Mouse (Mus musculus) CH12.LX (cell line): ENCODE results near the gene Pick1. TPM values are rescaled to one million over a fixed set of nuclear protein-coding genes. Genes with fewer than 3 reads are reported as not detected.

Source experiments
- DNase-seq: peaks from one replicate; pipeline ENCODE4 v3.0.0-alpha.2; 2013; ENCODE audit errors: extremely low read depth
- H3K27ac ChIP-seq: 2 replicates; pipeline ENCODE4 v1.5.1; 2012; ENCODE audit warnings: low read depth, mild to moderate bottlenecking, control low read depth, moderate library complexity; ENCODE audit not compliant: insufficient read depth
- H3K27me3 ChIP-seq: replicated peaks from 2 replicates; pipeline ENCODE3; 2012; ENCODE audit warnings: inconsistent platforms
- H3K36me3 ChIP-seq, 2 experiments: replicated peaks in 1 of 2; 2 replicates each; pipeline versions ENCODE3 to v1.6.1; 2012; ENCODE audit warnings: inconsistent platforms in 1 of 2, low read length in 1 of 2, mild to moderate bottlenecking in 1 of 2, mixed read lengths in 1 of 2, moderate library complexity in 1 of 2; ENCODE audit not compliant: control insufficient read depth in 1 of 2, insufficient read depth in 1 of 2
- H3K4me1 ChIP-seq, 2 experiments: 2 replicates each; pipeline ENCODE4 v1.6.1; 2012; ENCODE audit warnings: inconsistent platforms in 1 of 2, moderate library complexity in 1 of 2; ENCODE audit not compliant: insufficient read depth in 2 of 2, control insufficient read depth in 1 of 2
- H3K4me2 ChIP-seq: 2 replicates; pipeline ENCODE4 v1.6.1; 2012; ENCODE audit warnings: low read depth, mild to moderate bottlenecking, control low read depth; ENCODE audit not compliant: poor library complexity, insufficient read depth, severe bottlenecking
- H3K4me3 ChIP-seq, 3 experiments: fragments of 150-350 bp in 1 of 3; sonication (generic) in 1 of 3; replicated peaks in 1 of 3; 2 replicates each; pipeline versions ENCODE3 to v1.5.1; 2011 to 2012; ENCODE audit warnings: low read depth in 2 of 3, low read length in 2 of 3, mild to moderate bottlenecking in 2 of 3, moderate library complexity in 2 of 3, control low read depth in 1 of 3, improper control_type of control experiment in 1 of 3, inconsistent platforms in 1 of 3, mixed read lengths in 1 of 3; ENCODE audit not compliant: poor library complexity in 1 of 3
- H3K79me2 ChIP-seq: replicated peaks from 2 replicates; pipeline ENCODE4 v1.6.1; 2012; ENCODE audit warnings: mild to moderate bottlenecking, moderate library complexity; ENCODE audit not compliant: control insufficient read depth, poor library complexity, insufficient read depth, severe bottlenecking; ENCODE audit errors: extremely low read depth
- H3K9ac ChIP-seq: 2 replicates; pipeline ENCODE4 v1.6.1; 2012; ENCODE audit warnings: low read depth, mild to moderate bottlenecking, control low read depth, moderate library complexity; ENCODE audit not compliant: insufficient read depth
- H3K9me3 ChIP-seq: replicated peaks from 2 replicates; pipeline ENCODE3; 2012; ENCODE audit warnings: low read length, inconsistent platforms, mixed read lengths
- BHLHE40 ChIP-seq: IDR thresholded peaks from 2 replicates; pipeline ENCODE4 v1.6.1; 2011; ENCODE audit warnings: mild to moderate bottlenecking, low read depth, low read length, improper control_type of control experiment
- E2F4 ChIP-seq: IDR thresholded peaks from 2 replicates; pipeline ENCODE4 v1.6.1; 2011; ENCODE audit warnings: low read depth, low read length, improper control_type of control experiment; ENCODE audit not compliant: insufficient replicate concordance
- EP300 ChIP-seq: IDR thresholded peaks from 2 replicates; pipeline ENCODE4 v1.6.1; 2011; ENCODE audit warnings: low read length, improper control_type of control experiment
- ETS1 ChIP-seq: conservative IDR thresholded peaks from 2 replicates; pipeline ENCODE4 v1.6.1; 2012; ENCODE audit warnings: low read depth, mild to moderate bottlenecking, inconsistent platforms, low read length, improper control_type of control experiment, moderate library complexity
- GABPA ChIP-seq: IDR thresholded peaks from 2 replicates; pipeline ENCODE4 v1.6.1; 2012; ENCODE audit warnings: low read depth, low read length, improper control_type of control experiment, inconsistent platforms; ENCODE audit not compliant: insufficient replicate concordance
- JUN ChIP-seq: IDR thresholded peaks from 2 replicates; pipeline ENCODE4 v1.6.1; 2011; ENCODE audit warnings: low read depth, mild to moderate bottlenecking, low read length, improper control_type of control experiment, moderate library complexity; ENCODE audit not compliant: insufficient read depth
- MAFK ChIP-seq: IDR thresholded peaks from 2 replicates; pipeline ENCODE4 v1.6.1; 2011; ENCODE audit warnings: low read length, improper control_type of control experiment; ENCODE audit not compliant: insufficient replicate concordance
- MAX ChIP-seq: IDR thresholded peaks from 2 replicates; pipeline ENCODE4 v1.6.1; 2011; ENCODE audit warnings: low read length, improper control_type of control experiment
- MEF2A ChIP-seq: IDR thresholded peaks from 2 replicates; pipeline ENCODE4 v1.6.1; 2014; ENCODE audit warnings: low read depth, mild to moderate bottlenecking, inconsistent platforms, low read length, improper control_type of control experiment, borderline replicate concordance
- MXI1 ChIP-seq: IDR thresholded peaks from 2 replicates; pipeline ENCODE4 v1.6.1; 2011; ENCODE audit warnings: mild to moderate bottlenecking, low read depth, low read length, improper control_type of control experiment
- MYC ChIP-seq: IDR thresholded peaks from 2 replicates; pipeline ENCODE4 v1.6.1; 2011; ENCODE audit warnings: low read depth, mild to moderate bottlenecking, improper control_type of control experiment, low read length
- POLR2A ChIP-seq: IDR thresholded peaks from 2 replicates; pipeline ENCODE4 v1.6.1; 2011; ENCODE audit warnings: low read depth, mild to moderate bottlenecking, improper control_type of control experiment, low read length
- POLR2AphosphoS2 ChIP-seq: IDR thresholded peaks from 2 replicates; pipeline ENCODE4 v1.6.1; 2011; ENCODE audit warnings: low read depth, low read length, improper control_type of control experiment
- RAD21 ChIP-seq: IDR thresholded peaks from 2 replicates; pipeline ENCODE4 v1.6.1; 2011; ENCODE audit warnings: low read depth, mild to moderate bottlenecking, low read length, improper control_type of control experiment, moderate library complexity
- RCOR1 ChIP-seq: conservative IDR thresholded peaks from 2 replicates; pipeline ENCODE4 v1.6.1; 2012; ENCODE audit warnings: low read depth, mild to moderate bottlenecking, inconsistent platforms, low read length, improper control_type of control experiment
- SIN3A ChIP-seq: IDR thresholded peaks from 2 replicates; pipeline ENCODE4 v1.6.1; 2012; ENCODE audit warnings: low read length, improper control_type of control experiment, inconsistent platforms
- TBP ChIP-seq: conservative IDR thresholded peaks from 2 replicates; pipeline ENCODE4 v1.6.1; 2011; ENCODE audit warnings: low read depth, low read length, improper control_type of control experiment
- TCF12 ChIP-seq: IDR thresholded peaks from 2 replicates; pipeline ENCODE4 v1.6.1; 2014; ENCODE audit warnings: low read depth, mild to moderate bottlenecking, inconsistent platforms, low read length, improper control_type of control experiment
- UBTF ChIP-seq: IDR thresholded peaks from 2 replicates; pipeline ENCODE4 v1.6.1; 2012; ENCODE audit warnings: low read depth, mild to moderate bottlenecking, inconsistent platforms, low read length, improper control_type of control experiment, moderate library complexity
- USF1 ChIP-seq: IDR thresholded peaks from 2 replicates; pipeline ENCODE4 v1.6.1; 2014; ENCODE audit warnings: low read depth, mild to moderate bottlenecking, inconsistent platforms, low read length, improper control_type of control experiment
- ZKSCAN1 ChIP-seq: IDR thresholded peaks from 2 replicates; pipeline ENCODE4 v1.6.1; 2012; ENCODE audit warnings: low read depth, inconsistent platforms, low read length, improper control_type of control experiment, borderline replicate concordance
- dilution Hi-C: fragments of 300-500 bp; cut with MboI; formaldehyde crosslinking; loops from 2 replicates; pipeline ENCODE4 v1.14.3; 2020; ENCODE audit warnings: low sequenced_read_pairs; ENCODE audit not compliant: extremely low pct_unique_long_range_greater_than_20kb, extremely low pct_ligation_motif_present
- in situ Hi-C: fragments of 300-500 bp; cut with MboI; formaldehyde crosslinking; loops from 3 replicates; pipeline ENCODE4 v1.14.3; 2019; ENCODE audit warnings: low sequenced_read_pairs, low pct_ligation_motif_present, low pct_unique_long_range_greater_than_20kb, mixed read lengths
- polyA plus RNA-seq: library from polyadenylated mRNA; unstranded; fragments of >175 nt; gene quantifications from 2 replicates; pipeline ENCODE4 v1.2.1, GENCODE M21; 2012; ENCODE audit warnings: low read depth; ENCODE audit not compliant: insufficient read length
- total RNA-seq, 2 experiments: library from RNA; depleted of rRNA; stranded (reverse); fragments of 300-350 nt in 1 of 2; fragments of >200 nt in 1 of 2; gene quantifications; 2 replicates each; pipeline ENCODE4 v1.2.3; 2012 to 2014

Pick1 gene
- total and polyA plus RNA-seq, 3 experiments = 13.9 to 23.4 (median 14.9) TPM

DNA sequence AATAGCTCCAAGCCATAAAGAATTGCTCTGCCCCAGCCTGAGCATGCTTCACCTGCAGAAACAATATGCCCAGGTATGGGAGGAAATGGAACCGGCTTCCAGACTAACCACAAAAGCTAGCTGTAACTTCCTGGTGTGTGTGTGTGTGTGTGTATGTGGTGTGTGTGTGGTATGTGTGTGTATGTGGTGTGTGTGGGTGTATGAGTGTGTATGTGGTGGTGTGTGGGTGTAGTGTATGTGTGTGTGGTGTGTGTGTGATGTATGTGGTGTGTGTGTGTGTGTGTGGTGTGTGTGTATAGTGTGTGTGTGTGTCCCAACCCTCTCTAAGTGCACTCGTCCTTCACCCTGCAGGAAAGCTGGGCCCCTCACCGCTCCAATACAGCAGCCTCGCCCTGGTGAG lies 36.4 kb downstream of the Pick1 start:
- Histone ChIP-seq H3K27ac (no peak overlapping the region), H3K79me2 (no peaks in the 10 kb centered on the region), H3K27me3 (peaks cover 5% of the 10 kb centered on the region), H3K9me3 (peaks cover 19% of the 10 kb centered on the region), H3K4me2 (no peak overlapping the region), H3K4me3 (no peak overlapping the region), H3K4me1 (peaks cover 10 to 14% of the 10 kb centered on the region in 2 experiments), H3K36me3 (no peaks in the 10 kb centered on the region), H3K9ac (no peak overlapping the region)
- TF ChIP-seq MEF2A (no peak), TCF12 (no peak), TBP (no peak), USF1 (no peak), E2F4 (no peak), SIN3A (no peak), UBTF (no peak), MAX (no peak), ETS1 (no peak), MYC (no peak), JUN (no peak), POLR2A (no peak), RAD21 (no peak)
- DNase-seq = no peak
- in situ Hi-C loops (no loop called here), dilution Hi-C loops (no loop called here)

DNA sequence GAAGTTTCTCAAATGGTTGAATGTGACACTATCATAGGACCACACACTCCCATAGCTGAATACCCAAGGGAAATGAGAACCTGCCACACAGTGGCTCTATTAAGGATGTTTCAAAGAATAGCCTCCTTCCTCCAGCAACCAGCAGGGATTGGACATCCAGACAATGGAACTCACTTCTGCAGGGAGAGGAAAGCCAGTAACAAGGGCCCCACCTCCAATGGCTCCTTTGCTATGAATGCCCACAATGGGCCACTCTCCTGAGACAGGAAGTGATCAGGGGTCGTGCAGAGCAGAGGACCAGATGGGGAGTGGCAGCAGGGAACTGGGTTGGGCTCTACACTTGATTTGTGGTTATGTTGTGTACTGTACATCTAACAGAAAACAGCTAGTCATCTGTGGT lies 39.5 kb downstream of the Pick1 start:
- H3K9me3 ChIP-seq = peaks cover 4% of the 10 kb centered on the region
- dilution Hi-C loops = no loop called here
- no peaks in the 10 kb centered on the region for H3K36me3 ChIP-seq
- H3K27ac ChIP-seq = no peak overlapping the region
- peaks cover 8% of the 10 kb centered on the region for H3K27me3 ChIP-seq
- DNase-seq = no peak
- no peak overlapping the region for H3K4me2 ChIP-seq
- H3K4me1 ChIP-seq = peaks cover 10 to 24% of the 10 kb centered on the region in 2 experiments
- no peaks in the 10 kb centered on the region for H3K79me2 ChIP-seq
- TF ChIP-seq GABPA (no peak), RAD21 (no peak), MEF2A (no peak), MXI1 (no peak), MAFK (no peak), SIN3A (no peak), EP300 (no peak), ZKSCAN1 (no peak), POLR2AphosphoS2 (no peak), RCOR1 (no peak), BHLHE40 (no peak)
- no peak overlapping the region for H3K9ac ChIP-seq
- no peak overlapping the region for H3K4me3 ChIP-seq
- in situ Hi-C loops = no loop called here
